Mouse (Mus musculus): ENCODE measurements at regions not wholly inside any gene's neighbourhood (a gene's known extent, or its start where the extent isn't known, plus 50 kb on each side); places are given as distances from the start of the nearest gene placed in this dataset.

DNA sequence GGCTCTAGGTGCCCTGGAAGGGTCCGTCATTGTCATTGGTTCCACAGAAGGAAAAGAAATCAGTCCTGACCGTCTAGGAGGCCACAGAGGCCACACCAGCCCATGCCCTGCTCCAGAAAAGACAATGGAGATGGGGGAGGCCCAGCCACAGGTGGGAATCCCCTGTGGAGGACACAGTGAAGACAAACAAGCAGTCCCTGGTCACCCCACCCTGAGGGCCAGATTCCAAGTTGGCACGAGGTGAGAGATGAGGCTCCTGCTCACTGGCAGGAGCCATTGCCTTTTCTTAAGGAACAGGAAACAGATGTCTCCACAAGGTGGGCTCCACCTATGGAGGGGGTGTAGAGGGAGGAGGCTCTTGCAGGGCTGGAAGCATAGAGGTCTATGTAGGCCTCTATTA is 66.0 kb downstream of the Gm5294 start:
- TF ChIP-seq CTCF (IDR thresholded peaks at IDR 0.05) (no peak), EP300 (IDR thresholded peaks at IDR 0.05) (no peak)
